Comparison of ENCODE assay signal across 8 mouse cellular contexts in genomic region chr1:128786941-128787569, GRCm38 (mm10).
DNase-seq lines count a peak whose midpoint lies in the region; ATAC-seq and TF ChIP-seq lines count a peak whose summit lies in the region.

No protein-coding gene starts in this region.

- no peaks in the 10 kb centered on the region for H3K27me3 ChIP-seq in midbrain, embryonic 10.5 days (ENCODE audit: low read depth, poor library complexity, severe bottlenecking)
- H3K27me3 ChIP-seq in intestine, postnatal 0 days (replicated peaks; ENCODE audit: control insufficient read depth, insufficient read depth, low read length): no peaks in the 10 kb centered on the region

- H3K4me3 ChIP-seq in midbrain, embryonic 10.5 days: no peak overlapping the region
- no peak overlapping the region for H3K4me3 ChIP-seq in intestine, postnatal 0 days (ENCODE audit: low read depth, low read length)

- no peak overlapping the region for H3K4me2 ChIP-seq in intestine, postnatal 0 days (replicated peaks; ENCODE audit: low read depth)

- H3K36me3 ChIP-seq in midbrain, embryonic 10.5 days: no peaks in the 10 kb centered on the region
- H3K36me3 ChIP-seq in intestine, postnatal 0 days (ENCODE audit: control insufficient read depth, insufficient read depth): no peaks in the 10 kb centered on the region

- 91% methylated on average over 14 of the region's 14 CpGs for WGBS in midbrain, embryonic 10.5 days
- 79% methylated on average over 14 of the region's 14 CpGs for WGBS in intestine, postnatal 0 days

- peak; percentile 44 to 63 for DNase-seq in cerebellum, postnatal 14 days
- no peak for DNase-seq in cerebellum, adult 9-10 months
- DNase-seq in brain, adult 2 months (ENCODE audit: low read depth, low spot score): peak; percentile 90
- DNase-seq in left cerebral cortex, adult 18-20 months (ENCODE audit: low spot score in 2 of 2): peak; percentile 88 to 89
- DNase-seq in right cerebral cortex, postnatal 14 days: peak; percentile 67
- no peak for DNase-seq in midbrain, embryonic 10.5 days (ENCODE audit: low spot score)
- no peak for DNase-seq in adrenal gland, postnatal 25 days

- ATAC-seq in intestine, postnatal 0 days: no peak

- no peak overlapping the region for H3K27ac ChIP-seq in midbrain, embryonic 10.5 days (replicated peaks)
- no peak overlapping the region for H3K27ac ChIP-seq in intestine, postnatal 0 days (ENCODE audit: low read depth, low read length)

- H3K4me1 ChIP-seq in midbrain, embryonic 10.5 days: peaks cover 13% of the 10 kb centered on the region
- H3K4me1 ChIP-seq in intestine, postnatal 0 days (replicated peaks; ENCODE audit: control insufficient read depth, insufficient read depth, low read length): no peaks in the 10 kb centered on the region

- no peak overlapping the region for H3K9ac ChIP-seq in intestine, postnatal 0 days (ENCODE audit: low read depth, low read length)

- no peaks in the 10 kb centered on the region for H3K9me3 ChIP-seq in midbrain, embryonic 10.5 days (replicated peaks)
- H3K9me3 ChIP-seq in intestine, postnatal 0 days (ENCODE audit: control insufficient read depth): no peaks in the 10 kb centered on the region

- no peak for TF ChIP-seq CTCF in intestine, postnatal 0 days (IDR thresholded peaks at IDR 0.05; ENCODE audit: low read depth)

Comparison
In these comparisons a context has a peak if more than half of its experiments do, and no peak if none do; other contexts are left out.
1. DNase-seq: peak in cerebellum, postnatal 14 days (2 of 2), brain, adult 2 months (single experiment), left cerebral cortex, adult 18-20 months (2 of 2) and right cerebral cortex, postnatal 14 days (single experiment); none in cerebellum, adult 9-10 months (single experiment), midbrain, embryonic 10.5 days (single experiment) and adrenal gland, postnatal 25 days (single experiment).